Mouse (Mus musculus): ENCODE data around the gene Glis1. TPM values are rescaled to one million over a fixed set of nuclear protein-coding genes. Genes with fewer than 3 reads are reported as not detected.
A peak's percentile ranks its signal among the peaks of the same experiment; 100 is the strongest.
"Not testable (repeated sequence)": the region's sequence is repeated elsewhere in the genome, so short reads cannot be mapped to it uniquely, and the experiment has no call there.

Glis1 gene
- total RNA-seq, 2 experiments from 2014 or later, result 0.43 to 0.93 TPM

GRCm38 (mm10) chr4:107580883-107581282 lies 146.5 kb downstream of the Glis1 start:
- no peak for DNase-seq

- DNase-seq, result no peak
Observed at GRCm38 (mm10) chr4:107586391-107586790, 152.0 kb downstream of the Glis1 start.

- DNase-seq, result no peak
Observed at GRCm38 (mm10) chr4:107588637-107589036, 154.2 kb downstream of the Glis1 start.

GRCm38 (mm10) chr4:107589046-107589445 lies 154.7 kb downstream of the Glis1 start:
- no peak for DNase-seq

GRCm38 (mm10) chr4:107590805-107591534 lies 156.6 kb downstream of the Glis1 start:
- DNase-seq, result no peak

GRCm38 (mm10) chr4:107593426-107593825 lies 159.0 kb downstream of the Glis1 start:
- DNase-seq, result no peak

GRCm38 (mm10) chr4:107597226-107597897 lies 163.0 kb downstream of the Glis1 start:
- no peak for DNase-seq

- DNase-seq, result no peak
Observed at GRCm38 (mm10) chr4:107597898-107598580, 163.6 kb downstream of the Glis1 start.

- DNase-seq, result not testable (repeated sequence)
Observed at GRCm38 (mm10) chr4:107598581-107598958, 164.2 kb downstream of the Glis1 start.

- peak in 1 of 2 experiments; percentile 51 for DNase-seq
Observed at GRCm38 (mm10) chr4:107602284-107602683, 167.9 kb downstream of the Glis1 start.

- peak; percentile 82 to 83 for DNase-seq
Observed at GRCm38 (mm10) chr4:107602787-107603186, 168.4 kb downstream of the Glis1 start.

- no peak for DNase-seq
Observed at GRCm38 (mm10) chr4:107603208-107603607, 168.8 kb downstream of the Glis1 start.

GRCm38 (mm10) chr4:107605964-107606602 lies 171.7 kb downstream of the Glis1 start:
- DNase-seq, result no peak

GRCm38 (mm10) chr4:107609775-107610174 lies 175.4 kb downstream of the Glis1 start:
- no peak for DNase-seq

- DNase-seq, result no peak
Observed at GRCm38 (mm10) chr4:107611888-107612650, 177.7 kb downstream of the Glis1 start.

GRCm38 (mm10) chr4:107617596-107618230 lies 183.3 kb downstream of the Glis1 start:
- no peak for DNase-seq

GRCm38 (mm10) chr4:107619487-107619886 lies 185.1 kb downstream of the Glis1 start:
- DNase-seq, result no peak

- DNase-seq, result no peak
Observed at GRCm38 (mm10) chr4:107621366-107621765, 187.0 kb downstream of the Glis1 start.

- DNase-seq, result no peak
Observed at GRCm38 (mm10) chr4:107622296-107622695, 187.9 kb downstream of the Glis1 start.

GRCm38 (mm10) chr4:107623916-107624315 lies 189.5 kb downstream of the Glis1 start:
- peak; percentile 31 to 45 for DNase-seq

GRCm38 (mm10) chr4:107624951-107625350 lies 190.6 kb downstream of the Glis1 start:
- no peak for DNase-seq

Measured in adrenal gland, postnatal 36 days (tissue).